Mouse (Mus musculus) layer of hippocampus, postnatal 10 days (tissue): ENCODE results near the gene Sac3d1. TPM values are rescaled to one million over a fixed set of nuclear protein-coding genes. Genes with fewer than 3 reads are reported as not detected.
A peak's percentile ranks its signal among the peaks of the same experiment; 100 is the strongest.
"Not testable (repeated sequence)": the region's sequence is repeated elsewhere in the genome, so short reads cannot be mapped to it uniquely, and the experiment has no call there.

Source experiments
- DNase-seq, 2 experiments: peaks; one replicate each; pipeline ENCODE4 v3.0.0; 2021; ENCODE audit warnings: low spot score in 2 of 2
- long read RNA-seq: library from polyadenylated mRNA; stranded (forward); transcript quantifications from one replicate; pipeline ENCODE4 v2.0.0, GENCODE M21; 2023
- total RNA-seq, 2 experiments: library from RNA; stranded (reverse); gene quantifications; 2 replicates each; pipeline ENCODE4 v1.2.3; 2021

Sac3d1 gene
- total RNA-seq = 10 to 100 TPM; 18.8 to 21.6 TPM
- long read RNA-seq, transcript Sac3d1-201 (2 exons, 1,442 nt) = major isoform, 46 of 46 reads
- long read RNA-seq, partial matches to known transcripts = 0 of 46 reads
- long read RNA-seq, other reads (novel, unspliced or antisense) = 0 of 46 reads

DNA sequence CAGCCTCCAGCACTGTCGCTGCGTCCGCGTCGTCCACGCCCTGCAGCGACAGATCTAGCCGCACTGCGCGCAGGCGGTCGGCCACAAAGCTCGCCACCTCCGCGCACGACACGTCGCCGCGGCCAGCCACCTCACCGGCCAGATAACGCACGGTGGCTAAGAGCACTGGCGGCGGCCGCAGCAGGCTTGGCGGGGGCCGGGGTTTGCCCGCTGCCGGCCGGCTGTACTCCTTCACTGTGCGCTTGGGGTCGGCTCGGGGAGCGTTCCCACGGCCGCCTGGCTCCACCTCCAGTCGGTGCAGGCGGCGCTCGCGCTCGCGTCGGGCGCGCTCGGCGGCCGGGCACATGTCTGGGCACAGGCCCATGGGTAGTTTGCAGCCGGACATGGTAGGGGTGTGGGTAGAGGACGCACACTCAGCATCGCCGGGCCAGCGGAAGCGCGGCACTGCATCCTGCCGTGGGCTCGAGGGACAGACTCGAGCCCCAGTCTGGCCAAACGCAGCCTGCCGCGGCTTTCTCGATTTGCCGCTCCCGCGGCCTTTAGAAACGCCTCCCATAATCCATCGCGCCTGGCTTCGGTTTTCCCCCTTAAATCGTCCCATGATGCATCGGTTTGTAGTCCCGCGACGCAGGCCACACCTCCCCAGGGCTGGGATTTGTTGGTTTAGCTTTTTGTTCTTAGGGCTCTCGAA is at the start of gene Sac3d1:
TSS of gene Sac3d1 (minus strand) at position 665 of the 691 bp plus-strand sequence.
- DNase-seq = peak; percentile 83 to 89

DNA sequence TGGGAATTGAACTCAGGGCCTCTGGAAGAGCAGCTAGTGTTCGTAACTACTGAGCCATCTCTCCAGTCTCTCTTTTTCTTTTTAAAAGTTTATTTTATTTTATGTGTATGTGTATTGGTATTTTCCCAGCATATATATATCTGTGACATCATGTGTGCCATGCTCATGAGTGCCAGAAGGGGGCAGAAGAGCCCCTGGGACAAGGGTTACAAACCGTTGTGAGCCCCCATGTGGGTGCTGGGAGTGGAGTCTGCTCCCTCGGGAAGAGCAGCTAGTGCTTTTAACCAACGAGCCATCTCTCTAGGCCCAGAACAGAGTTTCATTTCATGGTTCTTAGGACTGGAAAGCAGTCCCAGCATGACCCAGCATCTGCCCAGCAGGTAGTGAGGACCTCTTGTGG is 48.3 kb upstream of the Sac3d1 start:
- no peak for DNase-seq

DNA sequence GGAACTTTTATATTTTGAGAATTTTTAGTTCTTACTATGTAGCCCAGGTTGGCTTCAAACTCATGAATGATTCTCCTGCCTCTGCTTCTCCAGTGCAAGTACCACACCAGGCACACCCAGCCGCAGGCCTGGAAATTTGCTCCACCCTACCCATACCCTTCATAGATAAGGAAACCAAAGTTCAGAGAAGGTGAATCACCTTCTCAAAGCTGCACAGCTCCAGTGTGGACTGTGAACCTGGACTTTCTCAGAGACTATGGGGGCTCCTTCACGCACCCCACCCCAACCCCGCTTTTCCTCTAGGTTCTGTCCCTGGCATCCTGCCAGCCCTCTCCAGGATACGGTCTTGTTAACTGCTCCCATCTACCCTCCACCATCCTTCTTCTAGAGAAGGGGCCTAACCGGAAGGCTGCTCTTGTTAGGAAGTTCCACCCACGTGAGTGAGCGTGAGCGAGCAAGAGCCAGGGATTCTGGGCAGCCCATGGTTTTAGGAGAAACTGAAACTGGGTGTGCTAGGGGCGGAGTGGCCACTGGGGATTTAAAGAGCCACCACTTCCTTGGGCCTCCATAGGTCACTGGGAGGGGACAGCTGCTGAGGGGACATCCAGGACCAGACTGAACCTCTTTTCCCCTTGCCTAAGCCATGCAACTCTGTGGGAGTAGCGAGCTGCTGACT is 45.6 kb upstream of the Sac3d1 start:
- no peak for DNase-seq

DNA sequence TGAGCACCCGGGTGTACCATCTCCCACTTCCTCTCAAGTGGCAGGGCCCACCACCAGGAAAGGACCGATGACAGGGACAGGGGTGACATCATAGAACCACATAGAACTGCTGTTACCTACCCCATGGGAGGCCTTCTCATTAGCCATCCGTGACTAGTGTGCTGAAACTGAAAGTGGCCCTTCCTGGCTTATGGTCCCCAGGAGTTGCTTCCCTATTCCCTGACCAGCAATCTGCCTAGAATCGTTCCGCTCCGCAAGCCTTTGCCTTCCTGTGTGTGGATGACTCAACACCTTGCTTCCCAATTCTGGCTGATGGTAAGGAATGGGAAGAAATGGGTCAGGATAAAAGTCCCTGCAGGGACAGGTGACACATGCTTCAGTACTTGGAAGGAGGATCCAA is 38.8 kb upstream of the Sac3d1 start:
- DNase-seq = no peak

DNA sequence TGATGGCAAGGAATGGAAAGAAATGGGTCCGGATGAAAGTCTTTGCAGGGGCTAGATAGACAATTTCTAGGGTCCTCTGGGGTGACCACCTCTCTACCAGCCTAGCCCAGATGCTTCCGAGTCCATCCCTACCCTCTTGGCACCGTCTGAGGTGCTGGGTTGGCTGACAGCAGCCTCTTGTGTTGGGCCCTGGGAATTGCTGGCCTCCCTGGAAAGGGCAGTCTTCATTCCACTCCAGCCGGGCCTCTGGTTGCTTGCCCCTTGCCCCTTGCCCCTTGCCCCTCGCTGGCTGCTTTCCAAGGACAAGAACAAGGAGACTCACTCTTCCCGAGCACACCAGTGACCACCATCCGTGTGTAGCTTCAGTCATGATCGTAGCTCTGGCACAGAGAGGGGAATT is 37.9 kb upstream of the Sac3d1 start:
- no peak for DNase-seq

DNA sequence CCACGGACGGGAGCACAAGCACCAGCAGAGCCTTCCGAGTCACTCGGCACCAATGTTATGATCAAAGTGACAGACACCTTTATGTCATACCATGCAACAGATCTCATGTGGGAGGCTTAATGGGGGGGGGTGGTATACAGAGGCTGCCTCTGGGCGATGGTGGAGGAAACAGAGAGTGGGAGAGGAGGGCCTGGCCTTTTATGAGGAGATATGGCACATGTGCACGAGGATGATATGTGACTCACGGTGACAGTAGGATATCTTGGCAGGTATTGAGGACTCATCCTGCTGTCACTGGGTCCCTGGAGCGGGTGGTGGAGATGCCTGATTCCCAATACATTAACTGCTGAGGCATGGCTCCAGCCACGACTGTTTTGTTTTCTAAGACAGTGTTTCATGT is 36.7 kb upstream of the Sac3d1 start:
- no peak for DNase-seq

DNA sequence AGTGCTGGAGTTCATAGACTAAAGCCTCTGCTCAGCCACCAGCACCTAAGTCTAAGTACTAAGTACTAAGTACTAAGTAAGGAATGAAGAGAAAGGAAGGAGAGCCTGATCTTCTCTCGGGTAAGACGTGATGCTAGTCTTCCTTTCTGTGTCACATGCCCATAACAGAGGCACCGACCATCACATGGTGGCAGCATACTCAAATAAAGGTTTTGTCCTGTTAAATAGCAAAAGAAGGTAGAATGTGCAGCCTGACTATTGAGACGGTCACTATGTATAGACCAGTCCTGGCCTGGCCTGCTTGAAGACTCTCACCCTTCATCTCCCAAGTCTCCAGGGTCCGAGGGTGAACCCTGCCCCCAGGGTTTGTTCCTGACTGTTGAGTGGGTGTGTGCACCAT is 26.4 kb upstream of the Sac3d1 start:
- DNase-seq = no peak

DNA sequence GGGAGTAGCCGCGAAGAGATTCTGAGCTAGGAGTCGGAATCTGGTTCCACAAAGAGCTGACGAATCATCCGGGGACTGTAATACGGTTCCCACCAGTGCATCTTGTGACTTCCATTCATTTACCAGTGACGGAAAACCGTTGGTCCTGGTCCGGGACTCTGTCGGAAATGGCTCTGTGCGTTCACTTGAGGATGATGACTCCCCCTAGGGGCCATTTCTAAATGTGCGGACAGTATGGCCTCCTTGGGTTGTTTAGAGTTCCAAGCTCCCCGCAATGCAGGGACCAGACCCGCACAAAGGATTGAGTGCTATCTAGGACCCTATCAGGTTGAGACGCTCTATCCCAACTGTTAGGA is 22.9 kb upstream of the Sac3d1 start, which contains the start of gene Arl2:
TSS of gene Arl2 (minus strand) at position 155 of the 356 bp plus-strand sequence.
- peak; percentile 82 to 85 for DNase-seq

DNA sequence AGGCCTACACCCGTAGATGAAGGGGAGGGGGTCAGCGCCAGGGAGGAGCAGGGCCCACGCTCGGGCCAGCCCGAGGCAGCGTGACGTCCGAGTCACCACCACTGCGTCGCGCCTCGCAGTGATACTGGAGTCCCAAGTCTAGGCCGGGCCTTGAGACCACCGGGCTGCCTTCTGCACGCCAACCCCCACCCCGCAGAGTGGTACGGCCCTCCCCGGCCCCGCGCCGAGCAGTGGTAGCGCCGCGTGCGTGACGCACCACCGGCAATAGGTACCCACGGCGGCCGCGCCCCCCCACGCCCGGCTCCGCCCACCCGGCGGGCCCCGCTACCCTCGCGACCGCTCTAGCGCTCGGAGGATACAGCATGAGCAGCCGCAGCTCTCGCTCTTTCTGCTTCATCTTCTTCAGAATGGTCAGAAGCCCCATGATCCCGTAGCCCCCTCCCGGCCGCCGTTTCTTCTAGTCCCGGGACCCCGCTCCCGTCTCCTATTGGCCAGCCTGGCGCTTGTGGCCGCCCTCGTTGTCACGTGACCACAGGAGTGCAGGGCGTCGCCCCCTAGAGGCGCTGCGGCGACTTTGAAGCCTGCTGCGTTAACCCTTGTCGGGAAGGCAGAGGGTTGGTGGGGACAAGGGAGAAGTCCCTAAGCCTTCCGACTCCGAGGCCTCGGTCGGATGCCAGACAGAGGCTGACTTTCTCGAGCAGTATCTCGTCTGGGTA is 22.4 kb upstream of the Sac3d1 start, which contains the start of gene Batf2:
TSS of gene Batf2 (plus strand) at position 306 of the 716 bp plus-strand sequence.
- peak; percentile 94 to 95 for DNase-seq

DNA sequence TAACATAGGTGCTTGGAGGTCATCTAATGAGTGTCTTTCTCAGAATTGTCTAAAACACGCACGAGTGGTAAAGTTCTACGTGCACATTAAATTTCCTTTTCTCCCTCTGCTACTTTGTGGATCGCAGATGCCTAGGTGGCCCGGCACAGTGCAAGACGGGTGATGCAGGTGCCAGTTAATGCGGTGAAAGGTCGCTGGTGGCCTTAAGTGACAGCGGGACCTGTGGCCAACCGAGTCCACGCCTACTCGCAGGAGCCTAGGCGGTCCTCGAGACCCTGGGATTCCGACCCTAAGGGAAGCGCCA is 21.9 kb upstream of the Sac3d1 start:
- DNase-seq = no peak

DNA sequence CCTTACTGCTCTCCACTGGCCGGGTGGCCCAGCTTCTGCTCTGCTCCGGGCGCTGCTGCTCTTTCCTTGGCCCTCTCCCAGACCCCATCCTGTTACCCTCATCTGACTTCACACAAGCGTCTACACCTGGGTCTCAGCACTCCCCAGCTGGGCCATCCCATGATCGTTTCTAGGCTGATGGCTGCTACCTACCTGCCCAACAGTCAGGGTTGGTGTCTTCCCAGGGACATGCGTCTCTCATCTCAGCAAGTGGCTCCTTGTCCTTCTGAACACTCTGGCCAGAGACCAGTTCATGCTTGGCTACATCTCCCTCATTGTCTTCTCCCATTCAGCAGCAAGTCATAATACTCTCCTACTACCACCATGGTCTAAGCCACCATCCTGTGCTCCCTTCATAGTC is 21.3 kb upstream of the Sac3d1 start:
- DNase-seq = no peak

DNA sequence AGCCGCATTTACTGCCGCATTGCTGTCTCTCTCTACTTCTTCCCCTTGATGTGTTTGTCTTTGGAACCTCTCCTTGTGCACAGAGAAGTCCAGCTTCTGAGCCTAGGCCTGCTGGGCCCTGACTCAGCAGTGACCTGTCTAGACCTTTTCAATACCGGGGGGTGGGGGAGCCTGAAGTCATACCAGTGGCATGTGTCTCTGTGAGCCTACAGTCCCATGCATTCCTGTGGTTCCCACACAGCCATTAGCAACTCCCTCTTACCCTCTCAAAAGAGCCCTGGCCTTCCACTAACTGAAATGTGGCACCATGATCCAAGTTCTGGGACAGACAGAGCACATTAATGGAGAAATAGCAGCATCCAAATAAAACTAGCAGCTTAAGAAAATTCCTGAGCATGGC is 17.9 kb upstream of the Sac3d1 start:
- DNase-seq = no peak

DNA sequence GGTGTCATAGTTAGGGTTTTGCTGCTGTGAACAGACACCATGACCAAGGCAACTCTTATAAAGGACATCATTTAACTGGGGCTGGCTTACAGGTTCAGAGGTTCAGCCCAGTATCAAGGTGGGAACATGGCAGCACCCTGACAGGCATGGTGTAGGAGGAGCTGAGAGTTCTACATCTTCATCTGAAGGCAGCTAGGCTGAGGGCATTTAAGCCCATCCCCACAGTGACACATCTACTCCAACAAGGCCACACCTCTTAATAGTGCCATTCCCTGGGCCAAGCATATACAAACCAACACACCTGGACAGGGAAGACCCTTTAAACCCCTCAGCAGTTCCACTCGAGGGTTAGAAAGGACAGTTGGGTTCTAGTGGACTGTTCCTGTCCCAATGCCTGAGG is 14.7 kb upstream of the Sac3d1 start:
- not testable (repeated sequence) for DNase-seq

DNA sequence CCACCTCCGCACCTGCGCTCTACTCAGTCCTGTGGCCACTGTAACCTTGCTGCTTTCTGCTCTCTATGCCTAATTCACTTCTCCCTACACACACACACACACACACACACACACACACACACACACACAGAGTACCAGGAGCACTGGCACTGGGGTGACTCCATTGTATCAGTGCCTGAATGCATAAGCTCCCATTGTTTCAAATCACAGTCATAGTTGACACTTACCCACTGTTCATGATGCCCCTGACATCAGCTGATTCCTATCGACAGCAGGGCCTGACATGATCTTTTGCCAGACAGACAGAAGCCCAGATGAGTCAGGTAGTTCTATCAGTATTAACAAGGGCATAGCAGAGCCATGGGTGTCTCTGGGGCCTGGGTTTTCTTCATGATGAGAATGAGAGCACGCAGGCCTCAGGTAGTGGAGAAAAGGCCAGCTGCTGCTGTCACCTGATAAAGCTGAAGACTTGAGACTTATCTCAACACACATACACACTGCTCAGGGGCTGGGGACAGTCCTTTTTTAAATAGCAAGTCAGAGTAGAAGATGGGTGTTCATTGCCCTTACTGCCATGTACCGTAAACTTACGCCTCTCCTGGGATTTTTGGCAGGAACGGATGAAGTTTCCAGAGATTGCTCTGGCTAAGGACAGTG is 13.8 kb upstream of the Sac3d1 start:
- DNase-seq = no peak

DNA sequence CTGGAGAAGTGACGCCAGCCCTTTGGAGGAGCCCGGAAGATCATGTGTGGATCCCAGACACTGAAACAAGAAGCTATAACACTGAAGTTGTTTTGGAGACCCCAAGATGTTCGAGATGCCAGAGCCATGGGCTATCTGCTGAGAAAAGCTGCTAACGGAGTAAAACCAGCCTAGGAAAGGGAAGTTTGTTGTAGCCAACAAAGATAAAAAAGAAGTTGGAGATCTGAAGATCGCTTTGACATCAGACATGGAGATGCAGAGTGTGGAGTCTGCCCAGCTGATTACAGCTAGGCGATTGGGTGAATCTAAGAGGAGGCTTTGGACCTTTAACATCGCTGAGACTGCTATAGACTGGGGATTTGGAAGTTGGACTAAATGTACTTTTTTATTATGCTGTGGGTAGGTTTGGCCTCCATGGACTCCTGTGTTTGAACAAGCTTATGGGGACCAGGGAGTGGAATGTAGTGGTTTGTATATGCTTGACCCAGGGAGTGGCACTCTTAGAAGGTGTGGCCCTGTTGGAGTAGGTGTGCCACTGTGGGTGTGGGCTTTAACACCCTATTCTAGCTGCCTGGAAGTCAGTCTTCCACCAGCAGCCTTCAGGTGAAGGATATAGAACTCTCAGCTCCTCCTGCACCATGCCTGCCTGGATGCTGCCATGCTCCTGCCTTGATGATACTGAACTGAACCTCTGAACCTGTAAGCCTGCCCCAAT is 12.1 kb upstream of the Sac3d1 start:
- not testable (repeated sequence) for DNase-seq

DNA sequence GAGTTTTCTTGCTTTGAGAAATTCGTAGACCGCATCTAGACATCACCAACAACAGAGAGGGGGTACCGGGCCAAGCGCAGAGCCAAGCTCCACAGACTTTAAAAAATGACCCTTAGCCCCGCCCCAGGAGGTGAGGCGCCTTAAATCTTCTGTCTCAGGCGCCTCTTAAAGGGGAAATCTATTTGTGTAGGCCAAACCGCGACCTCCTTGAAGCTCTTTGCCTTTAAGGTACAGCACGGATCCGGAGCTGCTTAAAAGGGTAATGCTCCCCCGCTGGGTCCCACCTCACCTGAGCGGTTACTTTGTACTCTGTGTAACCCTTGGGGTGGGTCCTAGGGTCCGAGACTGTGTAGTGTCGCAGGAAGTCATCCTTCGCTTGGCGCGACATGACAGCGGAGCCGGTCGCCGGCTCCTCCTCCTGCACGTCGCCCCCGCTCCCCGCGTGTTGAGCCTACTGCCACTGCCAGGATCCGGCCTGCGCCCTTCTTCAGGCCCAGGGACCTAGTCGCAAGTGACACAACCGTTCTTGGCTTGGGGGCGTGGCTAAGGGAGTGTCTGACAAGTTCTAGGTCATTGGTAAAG is 9.4 kb upstream of the Sac3d1 start, which contains the start of gene Snx15:
TSS of gene Snx15 (minus strand) at position 545 of the 582 bp plus-strand sequence.
- DNase-seq = peak; percentile 92 to 93

DNA sequence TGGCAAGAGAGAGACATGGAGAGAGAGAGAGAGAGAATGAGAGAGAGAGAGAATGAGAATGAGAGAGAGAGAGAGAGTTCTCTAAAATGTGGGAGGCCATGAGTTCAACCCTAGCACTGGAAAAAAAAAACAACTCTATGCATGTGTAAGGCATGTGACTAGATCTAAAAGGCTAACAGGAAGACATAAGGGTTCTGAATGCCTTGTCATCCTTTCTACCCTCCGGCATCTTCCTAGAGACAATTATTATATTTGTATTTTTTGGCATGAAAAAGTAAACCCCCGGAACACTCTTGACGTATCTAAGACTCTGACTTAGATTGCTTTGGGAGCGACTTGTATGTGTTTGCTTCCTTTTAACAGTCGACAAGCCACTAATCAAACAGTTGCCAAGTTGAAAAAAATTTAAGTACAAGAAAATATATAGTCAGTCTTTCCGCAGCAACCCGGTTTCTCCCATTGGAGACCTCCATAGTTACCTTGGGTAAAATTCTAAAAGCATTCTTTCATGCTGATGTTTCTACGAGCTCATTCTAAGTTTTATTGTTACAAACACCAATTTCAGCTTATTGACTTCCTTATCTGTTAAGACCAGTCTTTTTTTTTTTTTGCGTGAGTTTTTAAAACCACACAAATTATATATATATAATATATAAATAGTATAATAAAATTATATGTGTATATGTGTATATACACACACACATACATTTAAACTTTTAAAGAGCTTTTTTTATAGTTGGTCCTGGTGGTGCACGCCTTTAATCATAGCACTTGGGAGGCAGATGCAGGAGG is 8.5 kb upstream of the Sac3d1 start:
- DNase-seq = no peak

DNA sequence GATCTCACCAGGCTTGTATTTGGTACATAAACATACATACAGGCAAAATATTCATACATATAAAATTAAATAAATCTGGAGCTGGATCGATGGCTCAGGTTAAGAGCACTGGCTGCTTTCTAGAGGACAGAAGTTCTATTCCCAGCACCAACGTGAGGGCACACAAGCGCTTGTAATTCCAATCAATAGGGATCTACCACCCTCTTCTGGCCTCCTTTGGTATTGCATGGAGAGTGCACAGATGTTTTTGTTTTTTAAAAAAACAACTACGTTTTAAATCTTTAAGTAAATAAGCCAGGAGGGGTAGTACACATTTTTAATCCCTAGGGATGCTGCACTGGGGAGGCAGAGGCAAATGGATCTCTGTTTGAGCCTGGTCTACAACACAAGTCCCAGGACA is 7.8 kb upstream of the Sac3d1 start:
- DNase-seq = peak in 1 of 2 experiments; percentile 44

DNA sequence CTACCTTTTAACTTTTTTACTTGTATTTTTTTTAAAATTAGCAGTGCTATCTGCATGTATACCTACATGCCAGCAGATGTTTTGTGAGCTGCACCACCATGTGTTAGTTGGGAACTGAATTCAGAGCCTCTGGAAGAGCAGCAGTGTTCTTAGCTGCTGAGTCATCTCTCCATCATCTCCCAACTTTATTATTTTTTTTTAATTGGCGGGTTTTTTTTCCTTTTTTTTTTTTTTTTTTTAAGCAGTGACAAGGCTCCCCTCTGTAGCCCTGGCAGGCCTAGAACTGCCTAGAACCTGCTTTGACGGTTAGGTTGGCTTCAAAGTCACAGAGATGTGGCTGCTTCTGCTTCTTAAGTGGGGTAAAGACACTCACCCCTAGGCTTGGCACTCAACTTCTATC is 6.4 kb upstream of the Sac3d1 start:
- DNase-seq = no peak

DNA sequence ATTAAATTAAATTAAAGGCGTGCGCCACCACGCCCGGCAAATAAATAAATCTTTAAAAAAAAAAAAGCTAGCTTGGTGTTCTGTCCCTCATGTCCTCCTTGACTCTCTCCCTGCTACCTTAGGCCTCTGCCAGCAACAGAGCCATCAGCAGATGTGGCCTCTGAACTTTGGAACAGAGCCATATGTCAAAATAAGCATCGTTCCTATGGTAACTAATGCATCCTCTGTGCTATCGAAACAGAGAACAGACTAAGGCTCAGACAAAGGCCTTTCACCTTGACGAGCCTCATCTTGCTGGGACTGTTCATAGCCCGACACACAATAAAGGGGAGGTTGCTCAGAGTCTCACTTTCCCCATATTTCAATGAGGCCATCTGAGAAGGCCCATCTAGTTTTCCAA is 4.9 kb upstream of the Sac3d1 start:
- DNase-seq = no peak
